Comparison of ENCODE assay signal across 11 mouse cellular contexts in genomic region chr7:112793903-112794302, GRCm38 (mm10).
DNase-seq lines count a peak whose midpoint lies in the region.
"Had no signal": no experiment of that assay in that cellular context is flagged by ENCODE, and none has a peak within 500 bp of the region (broad histone marks: within the 10 kb centered on the region; RNA-seq: fewer than 3 reads in every experiment).

No protein-coding gene starts in this region.

- no peaks in the 10 kb centered on the region for H3K36me3 ChIP-seq in limb, embryonic 10.5 days

- no peaks in the 10 kb centered on the region for H3K27me3 ChIP-seq in limb, embryonic 10.5 days (ENCODE audit: low read depth, poor library complexity, severe bottlenecking)

- H3K9me3 ChIP-seq in limb, embryonic 10.5 days (replicated peaks), result no peaks in the 10 kb centered on the region

- DNase-seq in lung, adult 18-20 months, result peak; percentile 65 to 70
- DNase-seq in lung, postnatal 10 days, result no peak
- DNase-seq in heart, adult 9 months (ENCODE audit: low spot score in 2 of 2), result peak; percentile 15 to 31
- no peak for DNase-seq in limb, embryonic 10.5 days (ENCODE audit: low spot score)
- peak; percentile 58 for DNase-seq in skeletal muscle tissue, adult 2 months (ENCODE audit: low read depth, low spot score)
- DNase-seq in cerebellum, postnatal 14 days, result no peak
- DNase-seq in urinary bladder, postnatal 36 days (ENCODE audit: low spot score in 2 of 2), result no peak
- DNase-seq in embryo, embryonic 10 days (ENCODE audit: low spot score), result no peak
- DNase-seq: cerebellum, adult 11-12 months; right cerebral cortex, postnatal 4 days had no signal

- peak overlapping the region; percentile 53 for H3K27ac ChIP-seq in limb, embryonic 10.5 days
- H3K27ac ChIP-seq: heart, adult 2 months had no signal

- 38% methylated on average over 7 of the region's 7 CpGs for WGBS in limb, embryonic 10.5 days

- no peak overlapping the region for H3K4me3 ChIP-seq in limb, embryonic 10.5 days
- H3K4me3 ChIP-seq: heart, adult 2 months had no signal

- H3K4me1 ChIP-seq in limb, embryonic 10.5 days, result peaks cover 80% of the 10 kb centered on the region

Comparison
In these comparisons a context has a peak if more than half of its experiments do, and no peak if none do; other contexts are left out.
1. DNase-seq: peak in lung, adult 18-20 months (2 of 2), heart, adult 9 months (2 of 2) and skeletal muscle tissue, adult 2 months (single experiment); none in lung, postnatal 10 days (single experiment), limb, embryonic 10.5 days (single experiment), cerebellum, postnatal 14 days (0 of 2), urinary bladder, postnatal 36 days (0 of 2) and embryo, embryonic 10 days (single experiment).